Mouse (Mus musculus) heart, postnatal 0 days (tissue): ENCODE results near the gene Cd300a.

Experiments
- CTCF ChIP-seq: IDR thresholded peaks from 2 replicates; pipeline ENCODE4 v1.5.1; 2016; ENCODE audit warnings: antibody characterized with exemption, control low read depth, low read depth
- EP300 ChIP-seq: IDR thresholded peaks from 2 replicates; pipeline ENCODE4 v1.6.1; 2016; ENCODE audit warnings: antibody characterized with exemption, low read depth

GRCm38 (mm10) chr11:114846336-114846735 lies 43.5 kb upstream of the Cd300a start:
- TF ChIP-seq EP300 (no peak), CTCF (no peak)
